Mouse (Mus musculus): ENCODE data around the gene Pecam1.
"Not testable (repeated sequence)": the region's sequence is repeated elsewhere in the genome, so short reads cannot be mapped to it uniquely, and the experiment has no call there.

Pecam1 gene

DNA sequence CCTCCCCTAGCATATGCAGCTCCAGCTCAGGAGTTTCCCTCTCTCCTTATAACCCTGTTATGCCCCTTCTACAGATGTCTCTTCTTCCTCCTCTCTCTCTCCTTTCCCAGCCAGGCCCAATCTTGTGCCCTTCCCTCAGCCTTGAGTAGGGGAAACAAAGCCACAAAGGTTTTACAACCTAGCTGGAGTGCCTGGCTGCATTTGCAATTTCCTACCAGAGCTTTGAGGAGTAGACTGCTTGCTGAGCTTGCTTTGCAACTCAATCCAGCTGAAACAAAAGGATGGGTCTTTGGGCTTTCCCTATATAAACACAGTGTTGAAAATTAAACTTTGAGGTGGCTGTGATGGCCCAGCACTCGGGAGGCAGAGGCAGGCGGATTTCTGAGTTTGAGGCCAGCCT is 117.0 kb downstream of the Pecam1 start:
- DNase-seq (ENCODE audit: low spot score in 2 of 2) = no peak

DNA sequence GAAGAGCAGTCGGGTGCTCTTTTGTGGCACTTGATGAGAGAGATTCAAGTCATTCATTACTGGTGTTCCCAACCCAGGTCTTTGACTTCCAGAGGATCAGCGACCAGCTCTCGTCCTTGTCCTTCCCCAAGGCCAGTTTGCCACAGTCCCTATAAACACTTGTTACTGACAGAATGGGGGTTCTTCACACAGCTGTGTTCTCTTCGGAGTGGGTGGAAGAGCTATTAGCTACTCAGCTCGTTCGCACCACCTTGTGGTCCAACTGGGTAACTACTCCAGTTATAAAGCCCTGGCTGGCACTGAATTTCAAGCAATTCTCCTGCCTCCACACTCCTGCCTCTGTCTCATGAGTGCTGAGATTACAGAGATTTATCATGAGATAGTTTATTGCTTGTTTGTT is 122.7 kb downstream of the Pecam1 start:
- peak; percentile 47 to 72 for DNase-seq (ENCODE audit: low spot score in 2 of 2)

DNA sequence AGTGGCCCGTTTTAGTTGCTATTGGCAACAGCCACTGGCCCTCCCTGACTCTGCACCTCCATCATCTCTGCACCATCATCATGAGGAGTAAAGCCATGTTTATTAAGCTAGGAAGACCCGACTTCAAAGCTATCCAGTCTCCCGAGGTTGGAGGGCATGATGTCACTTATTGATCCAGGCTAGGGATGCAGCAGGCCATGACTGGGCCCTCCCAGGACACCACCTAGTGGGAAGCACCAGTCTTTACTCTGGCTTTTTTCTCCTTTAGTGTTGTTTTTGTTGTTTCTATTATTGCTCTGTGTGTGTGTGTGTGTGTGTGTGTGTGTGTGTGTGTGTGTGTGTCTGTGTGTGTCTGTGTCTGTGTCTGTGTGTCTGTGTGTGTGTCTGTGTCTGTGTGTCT is 124.9 kb downstream of the Pecam1 start:
- DNase-seq (ENCODE audit: low spot score in 2 of 2) = no peak

DNA sequence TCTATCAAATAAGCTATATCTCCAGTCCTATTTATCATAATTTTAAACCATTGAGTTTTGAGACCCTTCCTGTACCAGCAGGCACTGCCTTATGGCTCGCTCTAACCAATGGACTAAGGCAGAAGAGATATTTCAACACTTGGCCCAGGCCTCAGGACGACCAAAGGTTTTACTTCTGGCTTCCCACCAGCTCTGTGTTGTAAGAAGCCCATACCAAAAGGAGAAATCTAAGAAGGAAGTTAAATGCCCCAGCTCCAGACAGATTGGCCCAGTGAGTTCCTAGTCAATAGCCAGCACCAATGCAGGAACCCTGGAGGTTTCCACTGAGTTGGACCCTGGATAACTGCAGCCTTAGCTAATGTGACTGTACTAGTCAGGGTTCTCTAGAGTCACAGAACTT is 126.8 kb downstream of the Pecam1 start:
- DNase-seq (ENCODE audit: low spot score in 2 of 2) = no peak

DNA sequence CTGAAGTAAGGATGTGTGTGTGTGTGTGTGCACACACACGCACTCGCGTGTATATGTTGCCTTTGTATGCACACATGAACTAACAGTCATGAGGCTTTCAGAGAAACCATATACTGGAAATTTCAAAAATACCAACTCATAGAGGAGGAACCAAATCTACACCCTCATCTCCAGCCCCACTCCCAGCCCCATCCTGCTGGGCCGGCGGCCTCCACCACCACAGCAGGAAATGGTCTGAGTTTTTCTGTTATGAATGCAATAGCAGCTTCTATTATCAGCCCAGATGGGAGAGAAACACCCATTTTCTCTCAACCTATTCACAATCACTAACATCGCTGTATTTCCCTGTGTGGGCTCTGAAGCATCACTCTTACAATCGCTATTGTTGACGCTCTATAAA is 128.4 kb downstream of the Pecam1 start:
- DNase-seq (ENCODE audit: low spot score in 2 of 2) = no peak

DNA sequence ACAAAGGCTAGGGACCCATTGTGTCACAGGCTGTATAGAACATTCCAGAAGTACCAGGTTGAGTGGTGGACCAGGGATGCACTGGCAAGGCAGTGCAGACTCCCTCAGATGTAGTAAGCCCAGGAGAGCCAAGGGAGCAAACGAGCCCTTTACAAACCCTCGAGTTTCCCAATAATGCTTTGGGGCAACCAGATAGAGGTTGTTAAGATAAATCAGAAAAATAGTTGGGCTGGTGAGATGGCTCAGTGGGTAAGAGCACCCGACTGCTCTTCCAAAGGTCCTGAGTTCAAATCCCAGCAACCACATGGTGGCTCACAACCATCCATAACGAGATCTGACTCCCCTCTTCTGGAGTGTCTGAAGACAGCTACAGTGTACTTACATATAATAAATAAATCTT is 131.7 kb downstream of the Pecam1 start:
- DNase-seq (ENCODE audit: low spot score in 2 of 2) = not testable (repeated sequence)

DNA sequence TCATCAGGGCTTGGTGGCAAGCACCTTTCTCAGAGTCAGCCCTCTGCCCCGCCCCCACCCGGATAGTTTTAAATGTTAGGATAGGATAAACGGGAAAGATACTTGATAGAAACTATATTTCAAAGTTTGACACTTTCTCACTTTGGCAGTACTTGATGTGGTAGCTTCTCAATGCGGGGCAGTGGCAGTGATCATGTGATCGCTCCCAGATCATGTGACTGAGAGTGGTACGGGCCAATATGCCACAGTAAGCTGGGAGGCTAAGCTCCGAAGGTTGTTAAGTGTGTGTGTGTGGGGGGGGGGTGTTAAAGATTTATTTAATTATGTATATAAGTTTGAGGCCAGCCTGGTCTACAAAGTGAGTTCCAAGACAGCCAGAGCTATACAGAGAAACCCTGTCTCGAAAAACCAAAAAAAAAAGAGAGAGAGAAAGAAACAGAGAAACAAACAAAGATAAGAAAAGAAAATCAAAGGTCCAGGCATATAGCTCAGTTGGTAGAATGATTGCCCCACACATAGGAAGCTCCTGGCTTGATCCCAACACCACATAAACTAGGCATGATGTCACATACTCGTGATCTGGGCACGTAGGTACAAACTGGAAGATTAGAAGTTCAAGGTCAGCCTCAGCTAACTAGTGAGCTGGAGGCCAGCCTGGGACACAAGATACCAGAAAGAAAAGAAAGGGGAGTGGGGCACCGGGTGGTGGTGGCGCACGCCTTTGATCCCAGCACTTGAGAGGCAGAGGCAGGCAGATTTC is 132.4 kb downstream of the Pecam1 start:
- DNase-seq (ENCODE audit: low spot score in 2 of 2) = no peak

DNA sequence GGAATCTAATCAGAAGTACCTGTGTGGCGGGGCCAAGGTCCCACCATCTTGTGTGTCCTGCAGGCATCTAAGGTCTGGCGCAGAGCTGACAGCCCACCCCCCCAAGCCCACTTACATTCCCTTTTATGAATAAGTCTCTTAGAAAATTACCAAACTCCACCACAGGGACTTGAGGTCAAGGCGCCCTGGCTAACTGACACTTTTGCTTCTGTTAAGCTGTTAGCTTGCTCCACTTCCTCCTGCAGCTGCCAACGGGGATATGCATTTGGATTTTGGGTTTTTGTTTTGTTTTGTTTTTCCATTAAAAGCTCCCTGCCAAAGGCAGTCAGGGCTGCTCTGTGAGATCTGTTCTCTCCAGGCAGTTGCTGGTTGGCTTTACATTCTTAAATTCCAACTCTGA is 134.9 kb downstream of the Pecam1 start:
- no peak for DNase-seq (ENCODE audit: low spot score in 2 of 2)

DNA sequence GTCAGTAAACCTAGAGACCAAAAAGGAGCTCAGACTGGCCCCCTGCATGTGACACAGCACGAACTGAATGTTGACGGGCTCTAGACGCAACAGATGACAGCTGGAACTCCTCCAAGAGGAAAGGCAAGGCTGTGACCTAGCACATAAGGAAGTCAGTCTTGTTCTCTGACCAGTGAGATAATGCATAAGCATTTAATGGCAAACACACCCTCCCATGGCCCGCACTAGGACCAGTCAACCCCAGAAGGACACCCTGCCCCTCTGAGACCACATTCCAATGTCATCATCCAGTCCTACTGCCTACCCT is 136.1 kb downstream of the Pecam1 start:
- no peak for DNase-seq (ENCODE audit: low spot score in 2 of 2)

DNA sequence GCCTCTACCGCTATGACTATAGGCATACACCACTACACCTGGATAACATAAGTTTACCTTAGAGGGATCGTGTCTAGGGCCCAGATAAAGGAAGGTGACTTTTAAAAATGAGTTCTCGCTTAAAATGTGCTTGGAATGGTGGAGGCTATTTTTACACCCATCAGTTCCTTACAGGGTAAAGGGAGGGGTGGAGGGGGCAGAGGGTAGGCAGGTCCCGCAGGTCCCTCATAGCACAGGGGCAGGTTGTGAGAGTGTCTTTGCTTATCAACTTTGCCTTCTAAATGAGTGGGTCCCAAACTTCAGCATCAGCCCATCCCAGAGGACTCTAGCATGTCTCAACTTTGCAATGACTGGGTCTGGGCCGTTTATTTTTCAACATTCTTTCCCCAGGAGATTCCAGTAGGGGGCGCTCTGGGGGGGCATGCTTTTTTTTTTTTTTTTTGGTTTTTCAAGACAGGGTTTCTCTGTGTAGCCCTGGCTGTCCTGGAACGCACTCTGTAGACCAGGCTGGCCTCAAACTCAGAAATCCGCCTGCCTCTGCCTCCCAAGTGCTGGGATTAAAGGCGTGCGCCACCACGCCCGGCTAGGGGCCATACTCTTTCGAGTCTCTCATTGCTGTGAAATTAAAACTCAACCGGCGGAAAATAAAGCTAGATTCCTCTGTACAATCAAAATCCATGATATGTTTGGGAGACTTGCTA is 136.6 kb downstream of the Pecam1 start:
- DNase-seq (ENCODE audit: low spot score in 2 of 2) = no peak

DNA sequence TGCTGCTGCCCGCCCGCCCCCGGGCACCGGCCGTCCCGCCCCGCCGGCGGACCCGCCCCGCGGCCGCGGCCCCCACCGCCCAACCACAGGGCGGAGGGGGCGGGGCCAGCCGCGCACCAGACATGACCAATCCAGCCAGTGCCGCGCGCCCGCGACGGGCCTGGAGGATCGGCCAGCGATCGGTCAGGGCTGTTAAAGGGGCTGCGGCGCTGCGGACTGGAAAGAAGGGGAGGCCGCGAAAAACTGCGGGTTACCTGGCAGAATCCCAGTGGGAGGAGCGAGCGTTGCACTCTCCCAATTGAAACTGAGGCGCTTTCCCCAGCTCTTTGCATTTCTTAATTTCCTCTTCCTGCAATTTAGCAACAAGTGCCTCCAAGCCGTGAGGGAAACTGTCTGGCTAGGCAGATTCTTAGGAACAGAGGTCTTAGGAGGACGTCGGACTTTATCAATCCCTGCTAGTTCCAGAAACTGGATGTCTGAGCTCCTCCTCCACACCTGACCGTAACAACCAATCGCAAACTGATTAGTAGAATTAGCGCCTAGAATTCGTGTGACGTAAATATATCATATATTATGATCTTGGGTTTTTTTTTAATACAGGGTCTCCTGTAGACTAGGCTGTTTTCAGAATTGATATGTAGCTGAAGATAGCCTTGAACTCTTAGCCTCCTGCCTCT is 137.3 kb downstream of the Pecam1 start, which contains the start of gene Tex2:
TSS of gene Tex2 (minus strand) at position 463 of the 677 bp plus-strand sequence.
- peak; percentile 82 to 96 for DNase-seq (ENCODE audit: low spot score in 2 of 2)

DNA sequence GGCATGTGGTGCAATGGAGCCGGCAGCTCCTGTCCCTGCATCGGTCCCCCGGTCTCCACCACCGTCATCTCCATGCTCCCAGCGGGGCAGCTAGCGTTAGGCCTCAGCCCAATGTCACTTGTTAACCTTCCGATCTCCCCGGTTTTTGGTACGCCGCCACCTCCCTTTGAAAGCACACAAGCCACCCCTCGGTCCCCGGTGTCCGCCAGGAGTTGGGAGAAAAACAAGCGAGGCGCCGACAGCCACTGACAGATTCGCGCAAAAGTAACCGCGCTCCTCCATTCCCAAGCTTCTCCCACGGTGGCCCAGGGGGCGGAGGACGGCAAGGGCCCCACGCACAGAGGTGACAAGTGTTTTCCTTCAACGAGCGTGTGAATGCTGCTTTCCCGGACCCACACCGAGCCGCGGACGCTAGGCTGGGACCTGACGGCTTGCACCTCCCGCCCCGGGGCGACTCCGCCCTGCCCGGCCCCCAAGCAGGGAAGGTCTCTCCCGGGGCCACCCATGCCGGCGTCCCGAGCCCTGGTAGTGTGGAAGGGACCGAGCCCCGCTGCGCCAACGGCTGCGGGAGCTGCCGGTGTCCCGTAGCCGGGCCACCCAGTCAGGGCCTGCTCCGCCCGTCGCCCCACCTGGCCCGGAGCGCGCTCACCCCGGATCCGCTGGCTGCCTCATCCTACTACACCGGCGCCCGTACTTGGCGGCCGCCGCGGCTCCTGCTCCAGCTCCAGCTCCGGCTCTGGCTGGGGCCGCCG is 138.0 kb downstream of the Pecam1 start:
- peak; percentile 18 to 27 for DNase-seq (ENCODE audit: low spot score in 2 of 2)

DNA sequence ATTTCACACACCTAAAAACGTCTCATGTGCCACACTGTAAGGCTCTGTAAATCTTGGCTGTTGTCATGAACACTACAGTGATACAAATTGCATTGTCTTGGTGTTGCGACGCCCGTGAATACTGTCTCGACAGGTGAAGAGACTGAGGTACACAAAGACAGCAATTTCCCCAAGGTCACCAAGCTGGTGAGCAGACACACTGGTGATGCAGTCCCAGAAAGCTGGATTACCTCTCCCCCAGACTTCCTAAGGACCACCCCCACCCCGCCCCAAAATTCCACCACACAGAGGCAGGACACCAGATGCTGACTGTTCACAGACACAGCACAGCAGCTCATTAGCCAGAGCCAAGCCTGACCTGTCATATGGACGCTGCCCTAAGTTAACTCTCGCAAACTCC is 140.7 kb downstream of the Pecam1 start:
- DNase-seq (ENCODE audit: low spot score in 2 of 2) = no peak

DNA sequence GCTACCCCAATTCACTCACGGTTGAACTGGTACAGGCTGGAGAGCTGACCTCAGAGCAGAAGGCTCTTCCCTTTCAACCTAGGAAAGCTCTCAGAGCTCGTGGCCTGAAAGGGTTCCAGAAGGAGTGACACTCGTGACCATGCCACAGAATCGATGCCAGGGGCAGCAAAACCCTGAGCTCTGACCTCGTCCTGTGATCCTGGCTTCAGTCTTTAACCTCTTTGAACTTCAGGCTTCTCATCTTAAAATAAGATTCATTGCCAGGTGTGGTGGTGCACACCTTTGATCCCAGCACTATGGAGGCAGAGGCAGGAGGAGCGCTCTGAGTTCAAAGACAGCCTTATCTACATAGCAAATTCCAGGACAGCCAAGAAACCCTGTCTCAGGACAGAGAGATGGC is 143.1 kb downstream of the Pecam1 start:
- DNase-seq (ENCODE audit: low spot score in 2 of 2) = no peak

DNA sequence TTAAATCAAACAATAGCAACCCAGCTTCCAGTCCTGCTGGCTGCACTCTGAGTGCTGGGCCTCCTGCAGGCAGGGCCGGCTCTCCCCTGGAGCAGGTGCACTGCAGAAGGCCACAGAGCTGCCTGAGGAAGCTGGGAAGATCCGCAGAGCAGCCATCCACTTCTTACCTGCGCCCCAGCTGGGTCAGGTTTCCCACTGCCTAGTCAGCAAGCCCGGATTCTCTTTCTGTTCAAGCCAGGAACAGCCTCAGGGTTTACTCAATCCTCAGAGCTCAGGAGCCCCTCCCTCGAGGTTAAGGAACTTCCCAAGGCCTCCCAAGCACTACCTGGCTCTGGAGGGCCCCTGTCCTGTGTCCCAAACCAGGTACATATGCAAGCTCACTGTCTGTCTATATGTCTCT is 144.4 kb downstream of the Pecam1 start:
- no peak for DNase-seq (ENCODE audit: low spot score in 2 of 2)

Measured in cerebellum, postnatal 4 days (tissue).